Mouse (Mus musculus): ENCODE measurements around the gene Sugct.

DNA sequence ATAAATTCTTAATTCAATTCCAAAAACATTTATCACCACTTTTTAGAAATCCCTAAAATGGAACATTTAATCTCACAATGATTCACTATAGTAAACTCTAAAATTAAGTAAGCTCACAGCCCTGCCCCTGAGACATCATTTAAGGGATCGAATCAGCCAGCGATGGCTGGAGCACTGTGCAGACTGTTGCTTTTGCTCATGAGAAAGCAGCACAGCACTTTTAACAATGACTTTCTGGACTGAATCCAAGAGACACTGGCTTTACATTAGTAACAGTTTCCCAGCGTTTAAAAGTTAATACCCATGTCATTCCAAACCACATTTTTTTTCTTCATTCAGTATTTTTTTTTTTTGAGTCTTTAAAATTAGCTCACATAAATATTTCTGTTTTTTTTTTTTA is 398.9 kb downstream of the Sugct start:
- no peak for TF ChIP-seq EP300 (IDR thresholded peaks at IDR 0.05; ENCODE audit: low read depth)
- no peak for TF ChIP-seq CTCF (IDR thresholded peaks at IDR 0.05; ENCODE audit: low read depth)
